Mouse (Mus musculus) erythroblast, embryonic 14.5 days (primary cell): Measurements from ENCODE around the gene Ankrd44.

Experiments used
- GATA1 ChIP-seq: IDR thresholded peaks from 2 replicates; pipeline ENCODE4 v1.6.1; 2012; ENCODE audit warnings: low read length, inconsistent platforms, mixed read lengths
- TAL1 ChIP-seq: IDR thresholded peaks from 3 replicates; pipeline ENCODE4 v1.6.1; 2012; ENCODE audit warnings: low read length, inconsistent platforms, mixed read lengths

DNA sequence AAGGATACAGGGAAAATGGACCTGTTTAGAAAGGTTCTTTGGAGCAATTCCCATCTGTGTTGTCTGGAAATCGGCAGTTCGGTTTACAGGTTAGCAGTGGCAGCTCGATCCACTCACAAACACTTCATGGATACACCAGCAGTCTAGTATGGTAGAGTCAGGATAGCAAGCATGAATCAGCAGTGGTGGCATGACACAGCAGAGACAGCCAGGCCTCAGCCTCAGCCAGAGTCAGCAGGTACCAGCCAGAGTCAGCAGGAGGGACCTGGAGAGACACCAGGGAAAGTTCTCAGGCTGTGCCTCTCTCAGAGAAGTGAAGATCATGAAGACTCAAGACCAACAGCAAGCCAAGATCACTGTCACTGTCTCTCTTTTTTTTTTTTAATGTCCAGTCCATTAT is 40.7 kb upstream of the Ankrd44 start:
- TF ChIP-seq TAL1: no peak
- no peak for TF ChIP-seq GATA1
